Comparison of ENCODE assay signal across 35 mouse cellular contexts in the genomic region with DNA sequence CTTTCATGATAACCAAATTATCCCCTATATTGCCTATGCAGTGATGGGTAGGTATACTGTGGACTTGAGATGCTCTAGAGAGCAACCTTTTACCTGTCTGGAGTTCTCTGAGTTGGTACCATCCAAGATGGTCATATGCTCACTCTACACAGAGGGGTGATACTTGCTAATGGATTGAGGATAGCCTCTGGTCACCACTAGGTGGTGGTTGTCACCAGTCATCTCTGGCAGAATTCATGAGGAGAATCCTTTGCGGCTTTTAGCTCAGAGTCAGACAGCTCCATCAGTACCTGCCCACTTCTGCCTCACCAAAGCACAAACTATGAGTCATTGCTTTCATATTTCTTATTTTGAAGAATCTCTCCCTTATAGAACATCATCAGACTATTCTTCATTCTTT.
DNase-seq lines count a peak whose midpoint lies in the region; ATAC-seq and TF ChIP-seq lines count a peak whose summit lies in the region.
"Had no signal": no experiment of that assay in that cellular context is flagged by ENCODE, and none has a peak within 500 bp of the region (broad histone marks: within the 10 kb centered on the region; RNA-seq: fewer than 3 reads in every experiment).

No protein-coding gene starts in this region.

- H3K27ac ChIP-seq in kidney, postnatal 0 days = no peak overlapping the region
- H3K27ac ChIP-seq in kidney, embryonic 15.5 days = no peak overlapping the region
- no peak overlapping the region for H3K27ac ChIP-seq in CH12.LX (ENCODE audit: insufficient read depth, low read depth)
- H3K27ac ChIP-seq in neural tube, embryonic 15.5 days (replicated peaks) = no peak overlapping the region
- H3K27ac ChIP-seq: embryonic facial prominence, embryonic 13.5 days; forebrain, embryonic 10.5 days; forebrain, embryonic 15.5 days; hindbrain, embryonic 14.5 days; limb, embryonic 10.5 days; limb, embryonic 15.5 days; liver, embryonic 13.5 days had no signal

- no peak for TF ChIP-seq POLR2A in CH12.LX (IDR thresholded peaks at IDR 0.05; ENCODE audit: low read depth, low read length)

- no peaks in the 10 kb centered on the region for H3K4me1 ChIP-seq in kidney, postnatal 0 days (replicated peaks; ENCODE audit: insufficient read depth, low read length)
- no peaks in the 10 kb centered on the region for H3K4me1 ChIP-seq in kidney, embryonic 15.5 days
- H3K4me1 ChIP-seq in CH12.LX (ENCODE audit: control insufficient read depth in 1 of 2, insufficient read depth in 2 of 2) = no peaks in the 10 kb centered on the region
- no peaks in the 10 kb centered on the region for H3K4me1 ChIP-seq in neural tube, embryonic 15.5 days
- H3K4me1 ChIP-seq: embryonic facial prominence, embryonic 13.5 days; forebrain, embryonic 10.5 days; forebrain, embryonic 15.5 days; limb, embryonic 10.5 days; limb, embryonic 15.5 days; liver, embryonic 13.5 days had no signal

- no peak for DNase-seq in frontal cortex, postnatal 25 days (ENCODE audit: low spot score in 2 of 2)
- DNase-seq in kidney, postnatal 0 days (ENCODE audit: low spot score) = no peak
- peak; percentile 4 for DNase-seq in CH12.LX (ENCODE audit: extremely low read depth)
- DNase-seq in ES-CJ7 (ENCODE audit: low read depth, low spot score) = peak; percentile 13
- DNase-seq in testis, postnatal 10 days (ENCODE audit: low spot score) = no peak
- DNase-seq: adrenal gland, postnatal 25 days; cerebellum, adult 2 months; cerebellum, postnatal 36 days; gastrocnemius, postnatal 14 days; heart, adult 11 months; heart, postnatal 4 days; kidney, adult 2 months; kidney, postnatal 10 days; layer of hippocampus, adult 9-11 months; liver, embryonic 13.5 days; lung, adult 18-20 months; lung, postnatal 36 days; right cerebral cortex, adult 18-20 months; spleen, adult 18-20 months; thymus, postnatal 4 days had no signal

- H3K27me3 ChIP-seq in kidney, postnatal 0 days (ENCODE audit: insufficient read depth, low read length) = no peaks in the 10 kb centered on the region
- no peaks in the 10 kb centered on the region for H3K27me3 ChIP-seq in kidney, embryonic 15.5 days
- H3K27me3 ChIP-seq in CH12.LX (replicated peaks) = no peaks in the 10 kb centered on the region
- H3K27me3 ChIP-seq in neural tube, embryonic 15.5 days (replicated peaks) = no peaks in the 10 kb centered on the region
- H3K27me3 ChIP-seq: embryonic facial prominence, embryonic 13.5 days; forebrain, embryonic 15.5 days; limb, embryonic 15.5 days; liver, embryonic 13.5 days had no signal

- no peaks in the 10 kb centered on the region for H3K9me3 ChIP-seq in kidney, postnatal 0 days (replicated peaks; ENCODE audit: low read length)
- H3K9me3 ChIP-seq in kidney, embryonic 15.5 days (replicated peaks) = no peaks in the 10 kb centered on the region
- no peaks in the 10 kb centered on the region for H3K9me3 ChIP-seq in CH12.LX (replicated peaks; ENCODE audit: low read length)
- H3K9me3 ChIP-seq in neural tube, embryonic 15.5 days (replicated peaks) = no peaks in the 10 kb centered on the region
- H3K9me3 ChIP-seq: embryonic facial prominence, embryonic 13.5 days; forebrain, embryonic 10.5 days; forebrain, embryonic 15.5 days; G1E; limb, embryonic 10.5 days; limb, embryonic 15.5 days; liver, embryonic 13.5 days had no signal

- no peaks in the 10 kb centered on the region for H3K79me2 ChIP-seq in CH12.LX (replicated peaks; ENCODE audit: control insufficient read depth, extremely low read depth, insufficient read depth, poor library complexity, severe bottlenecking)

- H3K9ac ChIP-seq in kidney, postnatal 0 days (ENCODE audit: low read depth, low read length) = no peak overlapping the region
- no peak overlapping the region for H3K9ac ChIP-seq in kidney, embryonic 15.5 days
- H3K9ac ChIP-seq in CH12.LX (ENCODE audit: insufficient read depth, low read depth) = no peak overlapping the region
- no peak overlapping the region for H3K9ac ChIP-seq in neural tube, embryonic 15.5 days (replicated peaks)
- H3K9ac ChIP-seq: embryonic facial prominence, embryonic 13.5 days; forebrain, embryonic 15.5 days; hindbrain, embryonic 14.5 days; limb, embryonic 15.5 days; liver, embryonic 13.5 days had no signal

- no peak overlapping the region for H3K4me3 ChIP-seq in kidney, postnatal 0 days (replicated peaks; ENCODE audit: low read depth, low read length)
- no peak overlapping the region for H3K4me3 ChIP-seq in kidney, embryonic 15.5 days (replicated peaks)
- H3K4me3 ChIP-seq in CH12.LX (replicated peaks in 1 of 3; ENCODE audit: low read depth in 2 of 3, low read length in 2 of 3, poor library complexity in 1 of 3) = no peak overlapping the region
- no peak overlapping the region for H3K4me3 ChIP-seq in neural tube, embryonic 15.5 days (replicated peaks)
- H3K4me3 ChIP-seq: embryonic facial prominence, embryonic 13.5 days; forebrain, embryonic 10.5 days; forebrain, embryonic 15.5 days; limb, embryonic 10.5 days; limb, embryonic 15.5 days; liver, embryonic 13.5 days had no signal

- in situ Hi-C loops in CH12.LX (cut with MboI; ENCODE audit: low pct_ligation_motif_present, low pct_unique_long_range_greater_than_20kb, low sequenced_read_pairs) = no loop called here

- no peak for TF ChIP-seq EP300 in CH12.LX (IDR thresholded peaks at IDR 0.05; ENCODE audit: low read length)

- TF ChIP-seq RAD21 in CH12.LX (IDR thresholded peaks at IDR 0.05; ENCODE audit: low read depth, low read length) = no peak; the same call in none of the 2 replicates

- TF ChIP-seq CTCF in kidney, postnatal 0 days (IDR thresholded peaks at IDR 0.05; ENCODE audit: low read depth) = peak; percentile 14; the same call in 1 of the 2 replicates
- TF ChIP-seq CTCF in CH12.LX (conservative IDR thresholded peaks at IDR 0.05 in 1 of 2, IDR thresholded peaks at IDR 0.05 in 1 of 2; ENCODE audit: low read depth in 2 of 2, low read length in 2 of 2) = no peak

- 100% methylated on average over 1 of the region's 1 CpGs for WGBS in kidney, postnatal 0 days
- 82% methylated on average over 1 of the region's 1 CpGs for WGBS in kidney, embryonic 15.5 days
- WGBS in neural tube, embryonic 15.5 days = 89% methylated on average over 1 of the region's 1 CpGs

- peak; percentile 85 for ATAC-seq in frontal cortex, adult (ENCODE audit: low TSS enrichment)
- ATAC-seq in kidney, postnatal 0 days (replicated peaks; ENCODE audit: low FRiP score, low read depth) = no peak
- no peak for ATAC-seq in kidney, embryonic 15.5 days (replicated peaks; ENCODE audit: low FRiP score)
- ATAC-seq in neural tube, embryonic 15.5 days (ENCODE audit: low FRiP score) = no peak
- ATAC-seq: CD4-positive, CD25-positive, alpha-beta regulatory T cell, adult 4 months; forebrain, embryonic 15.5 days; inflammation-experienced regulatory T-cells, adult 6 months; midbrain, embryonic 16.5 days had no signal

- dilution Hi-C loops in CH12.LX (cut with MboI; ENCODE audit: extremely low pct_ligation_motif_present, extremely low pct_unique_long_range_greater_than_20kb, low sequenced_read_pairs) = no loop called here

- H3K4me2 ChIP-seq in kidney, postnatal 0 days (ENCODE audit: low read length) = no peak overlapping the region
- H3K4me2 ChIP-seq in kidney, embryonic 15.5 days = no peak overlapping the region
- no peak overlapping the region for H3K4me2 ChIP-seq in CH12.LX (ENCODE audit: insufficient read depth, low read depth, poor library complexity, severe bottlenecking)
- no peak overlapping the region for H3K4me2 ChIP-seq in neural tube, embryonic 15.5 days
- H3K4me2 ChIP-seq: embryonic facial prominence, embryonic 13.5 days; forebrain, embryonic 15.5 days; heart, embryonic 11.5 days; hindbrain, embryonic 14.5 days; limb, embryonic 15.5 days; liver, embryonic 13.5 days; midbrain, embryonic 11.5 days had no signal

- H3K36me3 ChIP-seq in kidney, postnatal 0 days (ENCODE audit: insufficient read depth, low read length) = no peaks in the 10 kb centered on the region
- no peaks in the 10 kb centered on the region for H3K36me3 ChIP-seq in kidney, embryonic 15.5 days
- H3K36me3 ChIP-seq in CH12.LX (replicated peaks in 1 of 2; ENCODE audit: control insufficient read depth in 1 of 2, insufficient read depth in 1 of 2, low read length in 1 of 2) = no peaks in the 10 kb centered on the region
- H3K36me3 ChIP-seq in neural tube, embryonic 15.5 days = no peaks in the 10 kb centered on the region
- H3K36me3 ChIP-seq: embryonic facial prominence, embryonic 13.5 days; forebrain, embryonic 10.5 days; forebrain, embryonic 15.5 days; G1E; limb, embryonic 10.5 days; limb, embryonic 15.5 days; liver, embryonic 13.5 days had no signal

TF ChIP-seq in CH12.LX, 34 proteins besides CTCF, POLR2A, EP300 and RAD21:
- no peak for TF ChIP-seq UBTF (IDR thresholded peaks at IDR 0.05; ENCODE audit: low read depth, low read length)
- no peak for TF ChIP-seq SIN3A (IDR thresholded peaks at IDR 0.05; ENCODE audit: low read length)
- no peak for TF ChIP-seq ZMIZ1 (IDR thresholded peaks at IDR 0.05; ENCODE audit: low read depth, low read length)
- no peak for TF ChIP-seq USF2 (conservative IDR thresholded peaks at IDR 0.05; ENCODE audit: low read depth, low read length)
- TF ChIP-seq CHD2 (IDR thresholded peaks at IDR 0.05; ENCODE audit: low read length) = no peak
- TF ChIP-seq HCFC1 (IDR thresholded peaks at IDR 0.05; ENCODE audit: low read depth, low read length) = no peak
- no peak for TF ChIP-seq POLR2AphosphoS2 (IDR thresholded peaks at IDR 0.05; ENCODE audit: low read depth, low read length)
- no peak for TF ChIP-seq IRF4 (IDR thresholded peaks at IDR 0.05; ENCODE audit: low read depth, low read length)
- TF ChIP-seq PAX5 (IDR thresholded peaks at IDR 0.05; ENCODE audit: low read length) = no peak
- no peak for TF ChIP-seq MEF2A (IDR thresholded peaks at IDR 0.05; ENCODE audit: borderline replicate concordance, low read depth, low read length)
- no peak for TF ChIP-seq ETS1 (conservative IDR thresholded peaks at IDR 0.05; ENCODE audit: low read depth, low read length)
- no peak for TF ChIP-seq KAT2A (IDR thresholded peaks at IDR 0.05; ENCODE audit: insufficient replicate concordance, low read length)
- TF ChIP-seq ZC3H11A (IDR thresholded peaks at IDR 0.05; ENCODE audit: low read depth, low read length) = no peak
- TF ChIP-seq MAFK (IDR thresholded peaks at IDR 0.05; ENCODE audit: insufficient replicate concordance, low read length) = no peak
- no peak for TF ChIP-seq E2F4 (IDR thresholded peaks at IDR 0.05; ENCODE audit: insufficient replicate concordance, low read depth, low read length)
- no peak for TF ChIP-seq RCOR1 (conservative IDR thresholded peaks at IDR 0.05; ENCODE audit: low read depth, low read length)
- no peak for TF ChIP-seq MYC (IDR thresholded peaks at IDR 0.05; ENCODE audit: low read depth, low read length)
- TF ChIP-seq JUND (conservative IDR thresholded peaks at IDR 0.05; ENCODE audit: low read depth, low read length) = no peak
- no peak for TF ChIP-seq ZKSCAN1 (IDR thresholded peaks at IDR 0.05; ENCODE audit: borderline replicate concordance, low read depth, low read length)

Comparison
In these comparisons a context has a peak if more than half of its experiments do, and no peak if none do; other contexts are left out.
1. DNase-seq: peak in CH12.LX (single experiment) and ES-CJ7 (single experiment); none in frontal cortex, postnatal 25 days (0 of 2), kidney, postnatal 0 days (single experiment) and testis, postnatal 10 days (single experiment).